Mouse (Mus musculus) gastrocnemius, adult 8-10 months (tissue): ENCODE measurements around the gene Gjb3. TPM values are rescaled to one million over a fixed set of nuclear protein-coding genes. Genes with fewer than 3 reads are reported as not detected.

Experiments used
- DNase-seq, 2 experiments: peaks; one replicate each; pipeline ENCODE4 v3.0.0; 2022; ENCODE audit warnings: low spot score in 2 of 2
- total RNA-seq, 4 experiments: library from RNA; stranded (reverse); gene quantifications; 2 replicates each; pipeline ENCODE4 v1.2.4; 2022

The Gjb3 gene
- total RNA-seq, 4 experiments from 2014 or later = not detected

DNA sequence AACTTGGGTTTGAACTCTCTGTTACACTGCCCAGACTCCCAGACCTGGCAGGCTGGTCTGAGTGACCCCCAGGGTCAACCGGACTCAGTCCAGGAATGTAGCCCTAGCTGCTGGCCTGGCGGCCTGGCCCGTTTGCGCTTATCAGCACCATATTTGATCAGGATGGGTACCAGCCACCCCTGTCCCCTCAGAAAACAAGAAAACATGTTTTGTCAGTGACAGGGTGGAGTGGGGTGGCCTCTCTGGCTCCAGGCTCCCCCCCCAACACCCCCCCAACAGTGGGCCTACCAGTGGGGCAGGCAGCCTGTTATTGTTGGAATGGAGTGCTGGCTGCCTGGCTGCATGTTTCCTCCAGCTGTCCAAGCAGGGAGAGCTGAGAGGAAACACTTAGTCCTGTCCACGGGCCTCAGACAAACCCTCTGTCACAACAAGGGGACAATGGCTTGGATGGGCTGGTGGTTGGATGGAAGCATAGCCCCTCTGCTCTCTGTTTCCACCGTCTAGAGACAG, 41.5 kb downstream of the Gjb3 start:
- no peak for DNase-seq

DNA sequence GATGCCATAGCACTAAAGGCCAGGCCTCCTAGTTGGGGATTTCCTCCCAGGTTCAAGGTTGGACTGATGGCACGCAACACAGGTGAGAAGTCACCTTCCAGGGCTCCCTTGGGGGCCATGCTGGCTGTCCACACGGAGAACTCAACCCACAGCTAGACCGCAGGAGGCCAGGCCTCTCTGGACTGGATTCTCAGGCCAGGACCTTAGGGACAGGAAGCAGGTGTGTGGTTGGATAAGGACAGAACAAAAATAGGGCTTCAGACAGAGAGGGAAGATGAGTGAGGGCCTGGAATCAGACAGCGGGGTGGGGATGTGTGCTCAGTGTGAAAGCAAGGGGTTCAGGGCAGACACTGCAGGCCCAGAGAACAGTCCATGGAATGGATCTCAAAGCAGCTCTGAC, 43.7 kb downstream of the Gjb3 start:
- no peak for DNase-seq

DNA sequence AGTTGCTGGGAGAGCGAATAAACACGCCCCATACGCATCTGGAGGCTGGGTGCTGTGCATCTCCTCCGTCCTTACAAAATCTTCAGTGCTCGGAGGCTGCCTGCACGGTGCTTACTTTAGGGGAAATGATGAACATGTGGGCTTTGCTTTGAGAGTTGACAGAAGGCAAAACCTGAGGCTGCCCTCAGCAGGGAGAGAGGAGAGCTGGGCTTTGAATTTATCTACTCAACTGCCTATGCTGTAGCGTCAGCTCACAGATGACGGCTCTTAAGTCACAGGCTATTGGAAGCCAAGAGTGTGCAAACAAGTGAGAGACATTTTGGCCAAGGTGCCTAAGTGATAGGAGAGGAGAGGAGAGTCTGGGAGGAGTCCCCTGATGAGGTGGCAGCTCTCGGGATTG, 51.4 kb downstream of the Gjb3 start:
- no peak for DNase-seq

DNA sequence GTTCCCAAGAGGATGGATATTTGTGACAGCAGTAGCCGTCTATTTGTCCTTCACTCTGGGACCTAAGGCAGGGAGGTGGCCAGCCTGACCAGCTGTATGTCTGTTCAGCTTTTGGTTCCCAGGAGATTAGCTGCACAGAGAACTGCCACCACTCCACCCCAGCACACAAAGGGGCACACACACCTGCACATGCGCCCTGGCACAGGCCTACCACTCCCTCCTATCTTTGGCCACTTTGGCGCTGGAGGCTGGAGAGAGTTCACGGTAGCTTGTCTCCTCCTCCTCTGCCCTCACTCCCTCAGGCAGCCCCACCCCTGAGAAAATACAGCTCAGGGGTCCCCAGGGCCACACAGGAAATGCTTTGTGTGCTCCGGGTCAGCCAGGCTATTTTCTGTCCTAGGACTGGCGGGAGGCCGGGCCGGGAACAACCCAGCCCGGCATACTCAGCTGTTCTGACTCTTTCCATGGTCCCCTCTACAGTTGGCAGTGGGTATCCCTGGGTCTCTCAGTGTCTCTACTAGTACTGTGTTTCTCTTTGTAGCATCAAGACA, 52.1 kb downstream of the Gjb3 start:
- DNase-seq = peak in 1 of 2 experiments; percentile 15

Other genes with a start within 250 kb of the Gjb3 start
- 1 to 10 TPM in 3 of 4 experiments, under 1 TPM in 1; 0.70 to 1.2 (median 1.0) TPM for gene Tmem35b, start 207.2 kb downstream of the Gjb3 start, total RNA-seq
- gene Dlgap3, start 161.6 kb downstream of the Gjb3 start, total RNA-seq = under 1 TPM in 3 of 4 experiments, not detected in 1; 0.11 to 0.15 (median 0.13) TPM
- gene Smim12, start 87.1 kb downstream of the Gjb3 start, total RNA-seq = 10 to 100 TPM; 35.4 to 41.1 (median 39.3) TPM
- gene Gja4, start 16.8 kb downstream of the Gjb3 start, total RNA-seq = 1 to 10 TPM; 1.8 to 4.2 (median 2.3) TPM
- gene Gjb4, start 23.2 kb upstream of the Gjb3 start, total RNA-seq = not detected
- gene Gjb5, start 27.3 kb upstream of the Gjb3 start, total RNA-seq = not detected